Mouse (Mus musculus) cortical plate, adult 2 months (tissue): ENCODE data around the gene Mgll. TPM values are rescaled to one million over a fixed set of nuclear protein-coding genes. Genes with fewer than 3 reads are reported as not detected.

Experiments used
- H3K27ac ChIP-seq: fragments of 200-500 bp; 2 replicates; pipeline ENCODE4 v1.5.1; 2012; ENCODE audit warnings: low read length, control low read depth, inconsistent platforms; ENCODE audit not compliant: insufficient read depth
- H3K4me1 ChIP-seq: fragments of 200-500 bp; 2 replicates; pipeline ENCODE4 v1.6.1; 2011; ENCODE audit warnings: low read length; ENCODE audit not compliant: control insufficient read depth, insufficient read depth
- H3K4me3 ChIP-seq: fragments of 200-500 bp; 2 replicates; pipeline ENCODE4 v1.5.1; 2011; ENCODE audit warnings: mild to moderate bottlenecking, low read length, control low read depth; ENCODE audit not compliant: insufficient read depth
- CTCF ChIP-seq: fragments of 200-500 bp; IDR thresholded peaks from 2 replicates; pipeline ENCODE4 v1.5.1; 2011; ENCODE audit warnings: mild to moderate bottlenecking, control low read depth, low read length; ENCODE audit not compliant: insufficient read depth; ENCODE audit errors: extremely low read depth
- POLR2A ChIP-seq: fragments of 200-500 bp; IDR thresholded peaks from 2 replicates; pipeline ENCODE4 v1.6.1; 2011; ENCODE audit warnings: mild to moderate bottlenecking, low read length, control low read depth; ENCODE audit not compliant: insufficient read depth; ENCODE audit errors: extremely low read depth
- polyA plus RNA-seq: library from polyadenylated mRNA; depleted of rRNA; stranded (reverse); fragments of >200 nt; gene quantifications from 2 replicates; pipeline ENCODE4 v1.2.3, GENCODE M21; 2012

Mgll gene
- polyA plus RNA-seq, 1 experiment: 220 TPM

DNA sequence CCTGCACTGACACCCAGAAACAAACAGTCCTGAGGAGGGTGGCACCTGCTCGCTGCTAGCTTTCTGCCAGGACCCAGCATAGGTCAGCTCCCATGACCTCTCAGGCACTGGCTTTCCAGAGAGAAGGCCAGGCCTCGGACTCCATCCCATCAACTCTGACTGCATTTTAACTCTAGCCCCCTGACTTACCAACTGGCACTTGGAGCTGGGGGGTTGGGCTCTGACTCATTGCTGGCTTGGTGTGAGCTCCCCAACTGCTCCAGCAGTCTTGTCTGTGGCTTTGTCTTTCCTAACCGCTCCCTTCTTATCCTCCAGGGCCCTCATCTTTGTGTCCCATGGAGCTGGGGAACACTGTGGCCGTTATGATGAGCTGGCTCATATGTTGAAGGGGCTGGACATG is 40.1 kb downstream of the Mgll start:
- Histone ChIP-seq H3K4me1 (peaks cover 22% of the 10 kb centered on the region), H3K27ac (no peak overlapping the region), H3K4me3 (no peak overlapping the region)
- no peak for TF ChIP-seq CTCF
- TF ChIP-seq POLR2A: no peak

GRCm38 (mm10) chr6:88767740-88768139 is 43.5 kb downstream of the Mgll start:
- H3K4me3 ChIP-seq: no peak overlapping the region

GRCm38 (mm10) chr6:88769723-88770122 is 45.5 kb downstream of the Mgll start:
- H3K4me3 ChIP-seq: no peak overlapping the region
- no peak overlapping the region for H3K27ac ChIP-seq
- peaks cover 11% of the 10 kb centered on the region for H3K4me1 ChIP-seq
- TF ChIP-seq POLR2A: no peak
- no peak for TF ChIP-seq CTCF

More at GRCm38 (mm10) chr6:88767740-88768139, 43.5 kb downstream of the Mgll start:
- TF ChIP-seq POLR2A: no peak
- TF ChIP-seq CTCF: no peak
- Histone ChIP-seq H3K4me1 (peaks cover 14% of the 10 kb centered on the region), H3K27ac (no peak overlapping the region)

- no peak for TF ChIP-seq POLR2A
- no peak for TF ChIP-seq CTCF
- Histone ChIP-seq H3K4me1 (peaks cover 13% of the 10 kb centered on the region), H3K4me3 (no peak overlapping the region), H3K27ac (no peak overlapping the region)
Measured at GRCm38 (mm10) chr6:88770300-88770904, 46.2 kb downstream of the Mgll start.

GRCm38 (mm10) chr6:88770981-88771380 is 46.8 kb downstream of the Mgll start:
- H3K4me3 ChIP-seq: no peak overlapping the region
- H3K4me1 ChIP-seq: peaks cover 13% of the 10 kb centered on the region
- TF ChIP-seq CTCF: no peak
- TF ChIP-seq POLR2A: no peak
- no peak overlapping the region for H3K27ac ChIP-seq

GRCm38 (mm10) chr6:88772041-88772440 is 47.8 kb downstream of the Mgll start:
- peaks cover 13% of the 10 kb centered on the region for H3K4me1 ChIP-seq
- H3K4me3 ChIP-seq: no peak overlapping the region
- H3K27ac ChIP-seq: no peak overlapping the region
- no peak for TF ChIP-seq POLR2A
- no peak for TF ChIP-seq CTCF

DNA sequence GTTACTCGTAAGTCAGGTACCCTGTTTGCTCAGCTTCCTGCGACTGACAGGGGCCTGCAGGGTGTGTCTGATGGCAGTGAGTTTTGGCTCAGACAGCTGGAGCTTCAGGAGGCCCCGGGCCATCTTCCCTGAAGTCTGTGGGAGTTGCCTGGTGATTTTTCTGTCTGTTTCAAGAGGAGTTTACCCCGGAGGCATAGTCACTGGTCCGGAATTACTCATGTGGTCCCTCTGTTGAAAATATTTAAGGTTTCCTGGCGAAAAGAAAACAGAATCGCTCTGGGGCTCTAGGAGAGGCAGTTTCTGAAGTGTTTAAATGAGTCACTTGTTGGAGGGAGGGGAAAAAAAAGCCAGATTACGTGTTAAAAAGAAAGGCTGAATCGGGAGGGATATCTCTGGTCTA is 49.8 kb downstream of the Mgll start:
- no peak for TF ChIP-seq CTCF
- TF ChIP-seq POLR2A: no peak
- Histone ChIP-seq H3K4me3 (no peak overlapping the region), H3K27ac (no peak overlapping the region), H3K4me1 (peaks cover 16% of the 10 kb centered on the region)

- Histone ChIP-seq H3K4me3 (no peak overlapping the region), H3K27ac (no peak overlapping the region), H3K4me1 (peaks cover 16% of the 10 kb centered on the region)
- no peak for TF ChIP-seq POLR2A
- TF ChIP-seq CTCF: no peak
Measured at GRCm38 (mm10) chr6:88775267-88775666, 51.1 kb downstream of the Mgll start.

GRCm38 (mm10) chr6:88776336-88776923 is 52.2 kb downstream of the Mgll start:
- peaks cover 12% of the 10 kb centered on the region for H3K4me1 ChIP-seq
- TF ChIP-seq POLR2A (no peak), CTCF (no peak)

GRCm38 (mm10) chr6:88776964-88777363 is 52.8 kb downstream of the Mgll start:
- Histone ChIP-seq H3K4me3 (no peak overlapping the region), H3K27ac (no peak overlapping the region), H3K4me1 (peaks cover 10% of the 10 kb centered on the region)
- TF ChIP-seq POLR2A (no peak), CTCF (no peak)

More at GRCm38 (mm10) chr6:88776336-88776923, 52.2 kb downstream of the Mgll start:
- no peak overlapping the region for H3K4me3 ChIP-seq
- no peak overlapping the region for H3K27ac ChIP-seq
